Mouse (Mus musculus): ENCODE results near the gene Etfbkmt.

DNA sequence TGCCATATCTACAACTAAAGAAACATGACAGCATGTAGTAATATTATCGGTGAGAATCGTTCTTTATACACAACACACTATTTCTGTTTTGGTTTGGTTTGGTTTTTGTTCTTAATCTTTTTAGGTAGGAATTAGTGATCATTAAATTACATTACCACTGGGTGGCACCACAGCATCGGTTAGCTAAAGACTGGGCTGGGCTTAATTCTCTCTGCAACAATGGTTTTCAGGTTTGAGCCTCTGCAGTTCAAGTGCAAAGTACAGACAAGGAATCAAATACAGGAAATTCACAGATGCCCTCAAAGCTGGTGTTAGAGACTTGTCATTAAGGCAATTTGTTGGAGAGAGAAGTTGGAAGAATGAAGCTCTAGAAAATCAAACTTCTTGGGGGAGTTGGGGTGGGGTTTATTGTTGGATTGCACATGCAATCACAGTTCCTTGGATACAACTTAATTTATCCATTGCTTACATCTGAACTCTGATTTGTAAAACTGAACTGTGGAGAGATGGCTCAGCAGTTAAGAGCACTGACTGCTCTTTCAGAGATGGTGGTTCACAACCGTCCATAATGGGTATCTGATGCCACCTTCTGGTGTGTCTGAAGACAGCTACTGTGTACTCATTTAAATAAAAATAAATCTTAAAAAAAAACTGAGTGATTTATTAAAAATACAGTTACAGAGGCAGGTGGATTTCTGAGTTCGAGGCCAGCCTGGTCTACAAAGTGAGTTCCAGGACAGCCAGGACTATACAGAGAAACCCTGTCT is 7.2 kb upstream of the Etfbkmt start:
- no peak for TF ChIP-seq POLR2A (IDR thresholded peaks at IDR 0.05; ENCODE audit: low read depth, low read length)
- TF ChIP-seq CTCF (conservative IDR thresholded peaks at IDR 0.05; ENCODE audit: insufficient read depth, insufficient read length, low read depth, low read length), result peak; percentile 68

Data from kidney, adult 2 months (tissue).